Mouse (Mus musculus) kidney, postnatal 0 days (tissue): ENCODE results near the gene Dkk2. TPM values are rescaled to one million over a fixed set of nuclear protein-coding genes. Genes with fewer than 3 reads are reported as not detected.

Source experiments
- ATAC-seq: fragments of 200-750 bp; cut with Nextera tagmentation; replicated peaks from 2 replicates; pipeline ENCODE4 v1.8.0; 2017; ENCODE audit warnings: low read depth, moderate number of reproducible peaks, moderate TSS enrichment, moderate library complexity; ENCODE audit not compliant: low FRiP score
- DNase-seq: peaks from one replicate; pipeline ENCODE4 v3.0.0-alpha.2; 2016; ENCODE audit warnings: low spot score
- H3K27ac ChIP-seq: fragments of 300-500 bp; sonication (generic); 2 replicates; pipeline ENCODE4 v1.5.1; 2014; ENCODE audit warnings: mild to moderate bottlenecking
- H3K27me3 ChIP-seq: fragments of 300-500 bp; sonication (generic); 2 replicates; pipeline ENCODE4 v1.6.1; 2014; ENCODE audit warnings: low read length, mixed read lengths; ENCODE audit not compliant: insufficient read depth
- H3K36me3 ChIP-seq: fragments of 300-500 bp; sonication (generic); 2 replicates; pipeline ENCODE4 v1.6.1; 2014; ENCODE audit warnings: low read length, mixed read lengths; ENCODE audit not compliant: insufficient read depth
- H3K4me1 ChIP-seq: fragments of 300-500 bp; sonication (generic); replicated peaks from 2 replicates; pipeline ENCODE4 v1.6.1; 2014; ENCODE audit warnings: antibody characterized with exemption, low read length, mixed read lengths; ENCODE audit not compliant: insufficient read depth
- H3K4me2 ChIP-seq: fragments of 300-500 bp; sonication (generic); 2 replicates; pipeline ENCODE4 v1.6.1; 2014; ENCODE audit warnings: mild to moderate bottlenecking, low read length, moderate library complexity, mixed read lengths
- H3K4me3 ChIP-seq: fragments of 300-500 bp; sonication (generic); replicated peaks from 2 replicates; pipeline ENCODE4 v1.5.1; 2014; ENCODE audit warnings: low read depth, low read length
- H3K9ac ChIP-seq: fragments of 300-500 bp; sonication (generic); 2 replicates; pipeline ENCODE4 v1.6.1; 2014; ENCODE audit warnings: low read depth, low read length
- H3K9me3 ChIP-seq: fragments of 300-500 bp; sonication (generic); replicated peaks from 2 replicates; pipeline ENCODE4 v1.6.1; 2016; ENCODE audit warnings: low read length, inconsistent platforms, mixed read lengths
- CTCF ChIP-seq: IDR thresholded peaks from 2 replicates; pipeline ENCODE4 v1.5.1; 2016; ENCODE audit warnings: antibody characterized with exemption, low read depth, mild to moderate bottlenecking, moderate library complexity
- WGBS: fragments of 180-500 bp; shearing (Covaris S2); extraction: QIAGEN DNeasy Blood & Tissue Kit; methylation state at CpG from one replicate; pipeline ENCODE4 v1.1.7; 2014; 5-methylcytosine and 5-hydroxymethylcytosine counted together
- polyA plus RNA-seq: library from polyadenylated mRNA; unstranded; fragments of >200 nt; fragmentation: Nextera tagmentation; extraction: Ambion mirVana; gene quantifications from 2 replicates; pipeline ENCODE4 v1.2.1, GENCODE M21; 2015

Gene Dkk2
- polyA plus RNA-seq, 1 experiment from 2014 or later = 7.7 TPM

DNA sequence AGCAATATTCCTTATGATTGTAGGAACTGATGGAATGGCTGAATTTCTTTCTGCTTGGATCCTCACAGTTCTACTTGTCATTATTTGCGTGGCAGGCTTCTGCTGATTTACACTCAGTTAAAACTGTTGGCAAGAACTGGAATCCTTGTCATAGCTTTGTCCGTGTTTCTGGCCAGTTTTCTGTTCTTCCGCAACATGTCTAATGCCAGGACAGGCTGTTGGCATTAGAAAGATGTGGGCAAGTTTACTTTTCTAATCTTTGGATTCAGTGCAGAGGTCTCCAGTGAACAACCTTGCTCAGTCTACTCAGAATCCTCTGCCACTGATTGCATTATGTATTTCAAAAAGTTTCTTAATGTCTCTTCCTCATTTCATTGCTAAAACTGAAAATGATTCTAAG lies 83.8 kb downstream of the Dkk2 start:
- Histone ChIP-seq H3K36me3 (no peaks in the 10 kb centered on the region), H3K4me1 (no peaks in the 10 kb centered on the region), H3K27me3 (no peaks in the 10 kb centered on the region), H3K4me3 (no peak overlapping the region), H3K4me2 (no peak overlapping the region), H3K9me3 (no peaks in the 10 kb centered on the region), H3K27ac (no peak overlapping the region), H3K9ac (no peak overlapping the region)
- no peak for DNase-seq
- TF ChIP-seq CTCF = no peak
- 81% methylated on average over 3 of the region's 3 CpGs for WGBS
- no peak for ATAC-seq

DNA sequence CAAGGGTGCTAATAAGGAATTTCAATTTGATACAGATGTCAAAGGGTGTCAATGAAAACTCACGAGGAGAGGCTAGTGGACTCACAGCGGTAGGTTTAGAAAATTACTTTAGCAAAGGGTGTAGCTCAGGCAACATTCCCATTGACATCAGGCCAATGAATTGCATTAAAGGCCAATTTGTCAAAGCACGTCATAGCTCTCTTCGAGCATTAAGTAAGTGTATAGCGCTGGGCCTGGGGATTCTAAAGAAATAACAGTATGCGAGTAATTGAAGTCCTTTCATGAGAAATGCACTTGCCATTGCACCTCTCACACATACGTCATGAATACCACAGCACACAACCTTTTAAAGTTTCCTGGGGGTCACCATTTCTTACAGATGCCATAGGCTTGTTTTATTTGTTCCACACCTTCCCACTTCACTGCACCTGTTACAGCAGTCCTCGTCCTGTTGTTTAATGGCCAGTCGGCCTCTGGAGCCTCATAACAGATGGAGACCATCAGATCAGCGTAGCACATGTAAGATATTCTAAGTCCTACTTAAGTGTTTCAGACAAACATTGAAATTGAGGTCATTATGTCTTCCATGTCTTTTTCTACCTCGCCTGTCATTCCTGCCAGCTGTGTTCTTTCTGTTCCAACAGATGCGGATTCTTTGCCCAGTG lies 101.9 kb downstream of the Dkk2 start:
- no peak for ATAC-seq
- no peak for TF ChIP-seq CTCF

DNA sequence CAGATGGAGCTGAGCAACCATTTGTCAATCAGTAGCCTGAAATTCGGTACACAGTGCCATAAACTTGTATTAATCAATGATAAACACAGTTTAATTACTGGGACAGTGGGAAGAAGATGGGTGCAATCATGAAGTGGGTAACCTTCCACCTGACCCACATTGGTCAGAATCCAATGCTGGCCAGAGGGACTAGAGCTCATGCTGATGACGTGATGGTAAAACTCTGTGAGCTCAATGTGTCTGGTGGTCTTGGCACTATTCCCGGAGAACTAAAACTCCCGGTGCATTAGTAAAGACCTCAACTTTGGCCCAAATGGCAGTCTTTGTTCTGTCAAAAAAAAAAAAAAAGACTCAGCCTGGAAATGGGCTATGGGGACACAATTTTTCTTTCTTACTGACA lies 116.9 kb downstream of the Dkk2 start:
- ATAC-seq (no peak), DNase-seq (no peak)
- H3K27ac ChIP-seq = no peak overlapping the region
- no peaks in the 10 kb centered on the region for H3K9me3 ChIP-seq
- no peaks in the 10 kb centered on the region for H3K27me3 ChIP-seq
- H3K4me3 ChIP-seq = no peak overlapping the region
- no peaks in the 10 kb centered on the region for H3K36me3 ChIP-seq
- no peak overlapping the region for H3K9ac ChIP-seq
- no peaks in the 10 kb centered on the region for H3K4me1 ChIP-seq
- no peak for TF ChIP-seq CTCF
- 54% methylated on average over 4 of the region's 4 CpGs for WGBS
- no peak overlapping the region for H3K4me2 ChIP-seq

More for the DNA sequence above, 101.9 kb downstream of the Dkk2 start:
- no peak overlapping the region for H3K27ac ChIP-seq
- no peaks in the 10 kb centered on the region for H3K4me1 ChIP-seq
- no peaks in the 10 kb centered on the region for H3K36me3 ChIP-seq
- no peak overlapping the region for H3K4me2 ChIP-seq
- 83% methylated on average over 12 of the region's 12 CpGs for WGBS
- H3K27me3 ChIP-seq = no peaks in the 10 kb centered on the region
- H3K9ac ChIP-seq = no peak overlapping the region
- no peak overlapping the region for H3K4me3 ChIP-seq
- no peaks in the 10 kb centered on the region for H3K9me3 ChIP-seq
- DNase-seq = no peak

DNA sequence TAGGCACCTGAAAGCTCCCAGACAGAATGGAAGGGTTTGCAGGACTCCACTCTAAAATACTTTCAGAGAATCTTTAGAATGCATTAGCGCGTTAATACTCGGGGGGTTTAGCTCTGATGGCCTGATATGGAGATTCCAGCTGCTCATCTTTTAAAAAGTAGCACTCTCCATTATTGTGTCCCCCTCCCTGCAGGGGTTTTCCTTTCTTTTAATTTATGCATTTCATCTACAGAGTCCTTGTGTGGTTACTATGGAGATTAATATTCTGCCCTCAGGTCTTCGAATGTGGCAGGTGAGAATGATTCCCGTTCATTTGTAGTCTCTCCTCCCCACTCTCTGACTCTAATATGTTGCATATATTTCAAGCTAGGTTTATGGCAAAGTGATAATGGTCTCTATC lies 117.6 kb downstream of the Dkk2 start:
- no peak for TF ChIP-seq CTCF
- no peak overlapping the region for H3K4me2 ChIP-seq
- H3K9me3 ChIP-seq = no peaks in the 10 kb centered on the region
- WGBS = 86% methylated on average over 5 of the region's 5 CpGs
- no peak overlapping the region for H3K4me3 ChIP-seq
- no peak overlapping the region for H3K27ac ChIP-seq
- no peaks in the 10 kb centered on the region for H3K36me3 ChIP-seq
- no peak overlapping the region for H3K9ac ChIP-seq
- DNase-seq (no peak), ATAC-seq (no peak)
- no peaks in the 10 kb centered on the region for H3K27me3 ChIP-seq
- no peaks in the 10 kb centered on the region for H3K4me1 ChIP-seq

DNA sequence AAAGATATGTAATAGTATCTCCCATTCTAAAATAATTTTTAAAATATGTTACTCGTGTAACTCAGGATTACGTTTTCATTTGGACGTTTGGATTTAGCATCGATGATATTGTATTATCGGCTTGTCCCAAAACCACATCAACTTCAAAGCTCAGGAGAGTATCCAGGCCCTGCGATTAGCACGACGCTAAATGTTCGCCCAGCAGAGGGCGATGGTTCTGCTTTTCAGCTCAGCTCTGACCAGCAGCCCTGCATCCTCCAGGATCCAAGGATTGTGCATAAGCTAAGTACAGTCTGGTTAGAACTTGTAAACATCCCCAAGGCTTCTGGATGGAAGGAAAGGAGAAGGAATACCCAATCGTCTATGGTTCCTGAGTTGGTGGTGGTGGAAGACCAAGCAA lies 122.4 kb downstream of the Dkk2 start:
- Histone ChIP-seq H3K9ac (no peak overlapping the region), H3K4me1 (no peaks in the 10 kb centered on the region), H3K27me3 (no peaks in the 10 kb centered on the region), H3K27ac (no peak overlapping the region), H3K36me3 (no peaks in the 10 kb centered on the region), H3K4me3 (no peak overlapping the region), H3K4me2 (no peak overlapping the region), H3K9me3 (no peaks in the 10 kb centered on the region)
- TF ChIP-seq CTCF = peak; percentile 80
- ATAC-seq = peak; percentile 59; the same call in 1 of the 2 replicates
- whole genome bisulfite sequencing = 27% methylated on average over 11 of the region's 11 CpGs
- peak; percentile 79 for DNase-seq

GRCm38 (mm10) chr3:132211260-132211659 lies 126.2 kb downstream of the Dkk2 start:
- WGBS = 56% methylated on average over 5 of the region's 5 CpGs
- no peak for ATAC-seq
- no peak overlapping the region for H3K27ac ChIP-seq

More at GRCm38 (mm10) chr3:132211260-132211659, 126.2 kb downstream of the Dkk2 start:
- no peak for DNase-seq
- no peak overlapping the region for H3K4me3 ChIP-seq
- H3K36me3 ChIP-seq = no peaks in the 10 kb centered on the region
- no peak for TF ChIP-seq CTCF
- no peak overlapping the region for H3K9ac ChIP-seq
- H3K27me3 ChIP-seq = no peaks in the 10 kb centered on the region
- H3K4me2 ChIP-seq = no peak overlapping the region
- no peaks in the 10 kb centered on the region for H3K9me3 ChIP-seq
- no peaks in the 10 kb centered on the region for H3K4me1 ChIP-seq
